Mouse (Mus musculus) neural tube, embryonic 12.5 days (tissue): ENCODE measurements at regions not wholly inside any gene's neighbourhood (a gene's known extent, or its start where the extent isn't known, plus 50 kb on each side); places are given as distances from the start of the nearest gene placed in this dataset.

Experiments used
- ATAC-seq: fragments of 200-750 bp; cut with Nextera tagmentation; 2 replicates; pipeline ENCODE4 v1.8.0; 2017; ENCODE audit warnings: low read depth, mild to moderate bottlenecking, moderate TSS enrichment, moderate library complexity; ENCODE audit not compliant: low FRiP score
- H3K27ac ChIP-seq: fragments of 300-500 bp; sonication (generic); 2 replicates; pipeline ENCODE4 v1.5.1; 2016
- H3K27me3 ChIP-seq: fragments of 300-500 bp; sonication (generic); replicated peaks from 2 replicates; pipeline ENCODE4 v1.6.1; 2016; ENCODE audit warnings: mild to moderate bottlenecking
- H3K36me3 ChIP-seq: fragments of 300-500 bp; sonication (generic); 2 replicates; pipeline ENCODE4 v1.6.1; 2016; ENCODE audit warnings: mild to moderate bottlenecking
- H3K4me1 ChIP-seq: fragments of 300-500 bp; sonication (generic); 2 replicates; pipeline ENCODE4 v1.6.1; 2016
- H3K4me2 ChIP-seq: fragments of 300-500 bp; sonication (generic); replicated peaks from 2 replicates; pipeline ENCODE4 v1.6.1; 2016; ENCODE audit warnings: mild to moderate bottlenecking
- H3K4me3 ChIP-seq: fragments of 300-500 bp; sonication (generic); 2 replicates; pipeline ENCODE4 v1.5.1; 2016
- H3K9ac ChIP-seq: fragments of 300-500 bp; sonication (generic); 2 replicates; pipeline ENCODE4 v1.6.1; 2016; ENCODE audit warnings: mild to moderate bottlenecking
- H3K9me3 ChIP-seq: fragments of 300-500 bp; sonication (generic); 2 replicates; pipeline ENCODE4 v1.6.1; 2016; ENCODE audit warnings: mild to moderate bottlenecking
- WGBS: fragments of 180-500 bp; shearing (Covaris S2); methylation state at CpG from one replicate; pipeline ENCODE4 v1.1.7; 2016; 5-methylcytosine and 5-hydroxymethylcytosine counted together

DNA sequence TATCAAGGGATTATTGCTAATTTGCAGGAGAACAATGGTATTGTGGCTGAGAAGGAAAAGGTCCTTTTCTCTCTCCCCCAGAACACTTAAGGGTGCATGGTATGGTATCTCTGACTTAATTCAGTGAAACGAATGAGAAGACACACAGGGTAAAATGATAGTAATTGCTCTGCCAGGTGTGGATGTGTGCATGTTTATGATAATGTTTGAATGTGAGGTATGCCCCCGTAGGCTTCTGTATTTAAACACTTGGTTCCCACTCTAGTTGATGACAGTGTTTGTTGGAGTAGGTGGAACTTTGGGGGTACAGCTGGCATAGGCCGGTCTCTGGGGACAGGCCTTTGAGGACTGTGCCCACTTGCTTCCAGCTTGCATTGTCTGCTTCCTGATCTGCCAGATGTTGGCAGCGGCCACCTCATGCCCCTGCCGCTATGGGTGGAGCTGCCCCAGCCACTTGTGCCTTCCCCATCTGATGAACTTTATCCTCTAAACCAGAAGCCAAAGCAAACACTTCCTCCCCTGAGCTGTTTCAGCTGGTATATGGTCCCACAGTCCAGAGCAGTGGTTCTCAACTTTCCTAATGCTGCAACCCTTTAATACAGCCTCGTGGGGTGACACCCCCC is 53.0 kb upstream of the Egln3 start:
- 82% methylated on average over 6 of the region's 6 CpGs for WGBS
- no peak for ATAC-seq
- no peaks in the 10 kb centered on the region for H3K4me1 ChIP-seq
- no peaks in the 10 kb centered on the region for H3K36me3 ChIP-seq
- no peak overlapping the region for H3K4me3 ChIP-seq
- no peaks in the 10 kb centered on the region for H3K27me3 ChIP-seq
- no peak overlapping the region for H3K4me2 ChIP-seq
- no peak overlapping the region for H3K27ac ChIP-seq
- H3K9ac ChIP-seq = no peak overlapping the region
- no peaks in the 10 kb centered on the region for H3K9me3 ChIP-seq
